Mouse (Mus musculus) liver (tissue): ENCODE data around the gene Art3.

ENCODE experiments used
- DNase-seq: peaks from one replicate; pipeline ENCODE4 v3.0.0-alpha.2; 2020; ENCODE audit warnings: mixed read lengths

Gene Art3

GRCm38 (mm10) chr5:92331635-92332338 lies at the start of gene Art3:
TSS of gene Art3 (plus strand) at chr5:92331827.
- DNase-seq, result no peak

GRCm38 (mm10) chr5:92282571-92282970 lies 49.1 kb upstream of the Art3 start:
- DNase-seq, result no peak

- peak; percentile 42 for DNase-seq
Observed at GRCm38 (mm10) chr5:92283107-92283506, 48.5 kb upstream of the Art3 start.

- no peak for DNase-seq
Observed at GRCm38 (mm10) chr5:92287840-92288239, 43.8 kb upstream of the Art3 start.

GRCm38 (mm10) chr5:92291652-92292414 lies 39.8 kb upstream of the Art3 start:
- DNase-seq, result no peak

- no peak for DNase-seq
Observed at GRCm38 (mm10) chr5:92294525-92294924, 37.1 kb upstream of the Art3 start.

- DNase-seq, result no peak
Observed at GRCm38 (mm10) chr5:92302149-92302840, 29.3 kb upstream of the Art3 start.

GRCm38 (mm10) chr5:92304291-92304690 lies 27.3 kb upstream of the Art3 start:
- DNase-seq, result no peak

GRCm38 (mm10) chr5:92309681-92310511 lies 21.7 kb upstream of the Art3 start, which contains the start of gene Sdad1:
TSS of gene Sdad1 (minus strand) at chr5:92310479.
- peak; percentile 89 for DNase-seq

- peak; percentile 87 for DNase-seq
Observed at GRCm38 (mm10) chr5:92312046-92312715, 19.4 kb upstream of the Art3 start.

GRCm38 (mm10) chr5:92313776-92314175 lies 17.9 kb upstream of the Art3 start:
- DNase-seq, result no peak

- DNase-seq, result no peak
Observed at GRCm38 (mm10) chr5:92318119-92318518, 13.5 kb upstream of the Art3 start.

- DNase-seq, result no peak
Observed at GRCm38 (mm10) chr5:92318596-92318995, 13.0 kb upstream of the Art3 start.

GRCm38 (mm10) chr5:92321631-92322400 lies 9.8 kb upstream of the Art3 start:
- DNase-seq, result no peak

- no peak for DNase-seq
Observed at GRCm38 (mm10) chr5:92322612-92323011, 9.0 kb upstream of the Art3 start.

GRCm38 (mm10) chr5:92323264-92323663 lies 8.4 kb upstream of the Art3 start:
- no peak for DNase-seq

- DNase-seq, result no peak
Observed at GRCm38 (mm10) chr5:92327367-92327766, 4.3 kb upstream of the Art3 start.

- DNase-seq, result no peak
Observed at GRCm38 (mm10) chr5:92327929-92328328, 3.7 kb upstream of the Art3 start, which contains the start of gene Cxcl9. TSS of gene Cxcl9 (minus strand) at chr5:92328079.

GRCm38 (mm10) chr5:92331122-92331521 lies 505 bp upstream of the Art3 start:
- DNase-seq, result no peak

GRCm38 (mm10) chr5:92332359-92332840 lies 773 bp downstream of the Art3 start:
- DNase-seq, result no peak

- no peak for DNase-seq
Observed at GRCm38 (mm10) chr5:92336743-92337142, 5.1 kb downstream of the Art3 start.
